Mouse (Mus musculus) liver, embryonic 11.5 days (tissue): Measurements from ENCODE around the gene Tmem232. TPM values are rescaled to one million over a fixed set of nuclear protein-coding genes. Genes with fewer than 3 reads are reported as not detected.
"Not testable (repeated sequence)": the region's sequence is repeated elsewhere in the genome, so short reads cannot be mapped to it uniquely, and the experiment has no call there.

ENCODE experiments used
- ATAC-seq: fragments of 200-750 bp; cut with Nextera tagmentation; replicated peaks from 2 replicates; pipeline ENCODE4 v1.8.0; 2017; ENCODE audit warnings: moderate number of reproducible peaks, mild to moderate bottlenecking, moderate TSS enrichment, moderate library complexity; ENCODE audit not compliant: low FRiP score
- DNase-seq: peaks from one replicate; pipeline ENCODE4 v3.0.0-alpha.2; 2017; ENCODE audit warnings: low spot score
- H3K27ac ChIP-seq: fragments of 300-500 bp; sonication (generic); 2 replicates; pipeline ENCODE4 v1.5.1; 2014; ENCODE audit warnings: mild to moderate bottlenecking, low read depth, low read length, control low read depth
- H3K27me3 ChIP-seq: fragments of 300-500 bp; sonication (generic); replicated peaks from 2 replicates; pipeline ENCODE4 v1.6.1; 2014; ENCODE audit warnings: low read length, mixed read lengths; ENCODE audit not compliant: control insufficient read depth, insufficient read depth
- H3K36me3 ChIP-seq: fragments of 300-500 bp; sonication (generic); 2 replicates; pipeline ENCODE4 v1.6.1; 2014; ENCODE audit warnings: mild to moderate bottlenecking, low read length, moderate library complexity, mixed read lengths; ENCODE audit not compliant: control insufficient read depth, insufficient read depth
- H3K4me1 ChIP-seq: fragments of 300-500 bp; sonication (generic); replicated peaks from 2 replicates; pipeline ENCODE4 v1.6.1; 2014; ENCODE audit warnings: low read length, mixed read lengths; ENCODE audit not compliant: control insufficient read depth, insufficient read depth
- H3K4me2 ChIP-seq: fragments of 300-500 bp; sonication (generic); 2 replicates; pipeline ENCODE4 v1.6.1; 2014; ENCODE audit warnings: mild to moderate bottlenecking, control low read depth, moderate library complexity
- H3K4me3 ChIP-seq: fragments of 300-500 bp; sonication (generic); 2 replicates; pipeline ENCODE4 v1.5.1; 2014; ENCODE audit warnings: low read depth, low read length, control low read depth
- H3K9ac ChIP-seq: fragments of 300-500 bp; sonication (generic); 2 replicates; pipeline ENCODE4 v1.6.1; 2014; ENCODE audit warnings: low read depth, low read length, control low read depth
- H3K9me3 ChIP-seq: fragments of 300-500 bp; sonication (generic); 2 replicates; pipeline ENCODE4 v1.6.1; 2016; ENCODE audit warnings: low read length, inconsistent platforms, mixed read lengths; ENCODE audit not compliant: control insufficient read depth
- WGBS: fragments of 180-500 bp; shearing (Covaris S2); extraction: QIAGEN DNeasy Blood & Tissue Kit; methylation state at CpG from one replicate; pipeline ENCODE4 v1.1.7; 2014; 5-methylcytosine and 5-hydroxymethylcytosine counted together
- polyA plus RNA-seq: library from polyadenylated mRNA; unstranded; fragments of >200 nt; fragmentation: Nextera tagmentation; extraction: Ambion mirVana; gene quantifications from 2 replicates; pipeline ENCODE4 v1.2.1, GENCODE M21; 2014

The Tmem232 gene
- polyA plus RNA-seq, 1 experiment from 2014 or later, result not detected

- H3K4me3 ChIP-seq, result no peak overlapping the region
- H3K9ac ChIP-seq, result no peak overlapping the region
- H3K4me1 ChIP-seq, result no peaks in the 10 kb centered on the region
- no peak for ATAC-seq
- H3K27me3 ChIP-seq, result no peaks in the 10 kb centered on the region
- no peak overlapping the region for H3K27ac ChIP-seq
- no peaks in the 10 kb centered on the region for H3K9me3 ChIP-seq
- no peaks in the 10 kb centered on the region for H3K36me3 ChIP-seq
- no peak for DNase-seq
- H3K4me2 ChIP-seq, result no peak overlapping the region
These were observed 89.8 kb downstream of the Tmem232 start for GRCm38 (mm10) chr17:65450818-65451217.

- H3K4me1 ChIP-seq, H3K27me3 ChIP-seq, ATAC-seq, H3K4me3 ChIP-seq, H3K9ac ChIP-seq, H3K27ac ChIP-seq, H3K4me2 ChIP-seq, H3K36me3 ChIP-seq, DNase-seq, H3K9me3 ChIP-seq: not testable (repeated sequence)
- WGBS, result 85% methylated on average over 12 of the region's 12 CpGs
These were observed 102.7 kb downstream of the Tmem232 start for GRCm38 (mm10) chr17:65437906-65438305.

- Histone ChIP-seq H3K4me2 (no peak overlapping the region), H3K4me3 (no peak overlapping the region), H3K36me3 (no peaks in the 10 kb centered on the region), H3K9me3 (no peaks in the 10 kb centered on the region), H3K4me1 (no peaks in the 10 kb centered on the region), H3K9ac (no peak overlapping the region), H3K27me3 (no peaks in the 10 kb centered on the region), H3K27ac (no peak overlapping the region)
- ATAC-seq (no peak), DNase-seq (no peak)
These were observed 121.5 kb downstream of the Tmem232 start for GRCm38 (mm10) chr17:65419124-65419523.

GRCm38 (mm10) chr17:65405309-65405708, 135.3 kb downstream of the Tmem232 start:
- no peaks in the 10 kb centered on the region for H3K9me3 ChIP-seq
- H3K4me2 ChIP-seq, result no peak overlapping the region
- no peak overlapping the region for H3K4me3 ChIP-seq
- H3K36me3 ChIP-seq, result no peaks in the 10 kb centered on the region
- WGBS, result 66% methylated on average over 9 of the region's 9 CpGs
- DNase-seq (no peak), ATAC-seq (no peak)
- H3K9ac ChIP-seq, result no peak overlapping the region
- no peak overlapping the region for H3K27ac ChIP-seq
- no peaks in the 10 kb centered on the region for H3K4me1 ChIP-seq
- H3K27me3 ChIP-seq, result no peaks in the 10 kb centered on the region

- no peak for DNase-seq
- Histone ChIP-seq H3K27ac (no peak overlapping the region), H3K4me2 (no peak overlapping the region), H3K9ac (no peak overlapping the region), H3K27me3 (no peaks in the 10 kb centered on the region), H3K4me3 (no peak overlapping the region), H3K9me3 (no peaks in the 10 kb centered on the region), H3K4me1 (no peaks in the 10 kb centered on the region), H3K36me3 (no peaks in the 10 kb centered on the region)
- ATAC-seq, result no peak
- 77% methylated on average over 1 of the region's 1 CpGs for WGBS
These were observed 139.7 kb downstream of the Tmem232 start for GRCm38 (mm10) chr17:65400914-65401313.

- no peak overlapping the region for H3K4me2 ChIP-seq
- 77% methylated on average over 9 of the region's 9 CpGs for WGBS
- H3K27me3 ChIP-seq, result no peaks in the 10 kb centered on the region
- H3K36me3 ChIP-seq, result no peaks in the 10 kb centered on the region
- DNase-seq (no peak), ATAC-seq (no peak)
- no peak overlapping the region for H3K4me3 ChIP-seq
- no peak overlapping the region for H3K9ac ChIP-seq
- no peaks in the 10 kb centered on the region for H3K4me1 ChIP-seq
- H3K27ac ChIP-seq, result no peak overlapping the region
- H3K9me3 ChIP-seq, result 0 out of 2 replicates have a peak, but pooled peaks cover 2% of the 10 kb centered on the region
These were observed 156.1 kb downstream of the Tmem232 start for GRCm38 (mm10) chr17:65384411-65384962.

GRCm38 (mm10) chr17:65370034-65370780, 170.4 kb downstream of the Tmem232 start:
- DNase-seq, result no peak

GRCm38 (mm10) chr17:65365535-65366254, 174.9 kb downstream of the Tmem232 start:
- whole genome bisulfite sequencing, result 69% methylated on average over 3 of the region's 3 CpGs
- no peak for ATAC-seq
- Histone ChIP-seq H3K36me3 (no peaks in the 10 kb centered on the region), H3K9ac (no peak overlapping the region), H3K27ac (no peak overlapping the region), H3K9me3 (no peaks in the 10 kb centered on the region; the same call in 1 of the 2 replicates), H3K4me3 (no peak overlapping the region), H3K4me2 (no peak overlapping the region), H3K27me3 (no peaks in the 10 kb centered on the region), H3K4me1 (no peaks in the 10 kb centered on the region)
- DNase-seq, result no peak

More at GRCm38 (mm10) chr17:65370034-65370780, 170.4 kb downstream of the Tmem232 start:
- Histone ChIP-seq H3K27me3 (no peaks in the 10 kb centered on the region), H3K4me1 (no peaks in the 10 kb centered on the region), H3K4me3 (no peak overlapping the region), H3K9me3 (0 out of 2 replicates have a peak, but pooled peaks cover 2% of the 10 kb centered on the region), H3K27ac (no peak overlapping the region), H3K4me2 (no peak overlapping the region), H3K36me3 (no peaks in the 10 kb centered on the region), H3K9ac (no peak overlapping the region)
- ATAC-seq, result no peak
- 31% methylated on average over 7 of the region's 7 CpGs for WGBS
